Mouse (Mus musculus) CH12F3 (cell line): Measurements from ENCODE around the gene Ralgps2.

Source experiments
- in situ Hi-C: fragments of 300-500 bp; cut with MboI; formaldehyde crosslinking; loops from 2 replicates; pipeline ENCODE4 v1.14.3; 2020; ENCODE audit warnings: low sequenced_read_pairs

The Ralgps2 gene

DNA sequence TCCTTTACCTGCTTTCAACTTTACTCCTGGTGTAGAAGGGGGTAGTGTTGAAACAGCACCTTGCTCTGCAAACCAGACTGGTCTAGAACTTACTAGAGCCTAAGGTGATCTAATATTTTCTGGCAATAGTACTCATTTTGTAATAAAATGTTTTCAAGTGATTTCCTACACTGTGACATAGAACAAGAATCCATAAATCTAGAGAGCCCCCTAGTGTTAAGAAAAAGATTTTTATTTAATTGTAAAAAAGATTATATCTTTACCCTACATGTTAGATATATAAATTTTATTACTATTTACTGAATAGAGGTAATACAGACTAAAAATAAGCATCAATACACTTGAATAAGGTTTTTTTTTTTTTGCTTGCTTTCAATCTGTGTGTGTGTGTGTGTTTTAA, 29.6 kb downstream of the Ralgps2 start:
- in situ Hi-C loops = no loop called here

DNA sequence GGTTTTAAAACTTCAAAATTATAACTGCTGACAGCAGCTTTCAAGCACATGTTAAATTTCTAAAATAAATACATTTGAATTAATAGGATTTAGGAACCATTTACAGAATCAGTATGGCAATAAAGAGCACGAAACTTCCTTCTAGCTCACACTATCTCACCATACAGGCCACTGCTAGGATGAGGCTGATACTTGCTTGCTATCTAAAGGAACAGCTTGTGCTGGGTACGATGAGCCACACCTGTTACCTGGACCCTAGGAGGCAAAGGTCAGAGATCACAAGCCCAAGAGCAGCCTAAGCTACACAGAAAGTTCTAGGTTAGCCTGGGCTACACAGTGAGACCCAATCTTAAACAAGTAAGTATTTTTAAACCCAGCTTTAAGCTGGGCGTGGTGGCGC, 30.2 kb downstream of the Ralgps2 start:
- in situ Hi-C loops = no loop called here

DNA sequence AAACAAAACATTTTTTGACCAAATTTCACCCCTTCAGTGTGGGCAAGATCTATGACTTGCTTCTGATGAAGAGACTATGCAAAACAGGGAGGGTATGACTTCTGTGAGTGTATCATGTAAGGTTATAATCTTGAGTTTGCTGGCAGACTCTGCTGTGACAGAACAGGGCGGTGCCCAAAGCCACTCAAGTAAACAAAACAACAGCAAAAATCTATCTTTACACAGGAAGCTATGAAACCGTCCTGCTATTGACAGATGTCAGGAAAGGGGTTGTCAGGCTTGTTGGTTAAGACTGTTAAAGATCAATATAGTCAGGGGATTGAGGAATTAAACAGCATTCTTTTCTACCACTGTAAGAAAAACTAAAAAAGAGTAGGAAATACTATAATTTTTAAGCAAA, 33.8 kb downstream of the Ralgps2 start:
- in situ Hi-C loops = no loop called here

DNA sequence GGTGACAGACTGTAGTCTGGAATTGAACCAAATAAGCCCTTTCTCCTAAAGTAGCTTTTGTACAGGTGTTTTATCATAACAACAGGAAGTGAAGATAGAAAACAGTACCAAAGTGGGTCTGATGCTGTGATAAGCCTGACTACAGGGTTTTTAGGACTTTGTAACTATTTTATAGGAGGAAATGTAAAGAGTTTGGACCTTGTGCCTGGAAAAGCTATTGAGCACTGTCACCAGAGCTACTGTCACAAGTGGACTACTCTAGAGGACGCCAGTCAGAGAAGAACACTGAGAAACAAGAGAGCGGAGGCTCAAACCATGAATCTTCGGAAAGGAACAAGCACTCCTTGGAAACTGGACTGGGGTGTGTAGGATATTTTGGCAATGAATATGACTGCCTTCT, 35.5 kb downstream of the Ralgps2 start:
- in situ Hi-C loops = no loop called here

- in situ Hi-C loops = no loop called here
These were observed 37.7 kb downstream of the Ralgps2 start for GRCm38 (mm10) chr1:156901689-156902088.

GRCm38 (mm10) chr1:156891561-156891960, 47.9 kb downstream of the Ralgps2 start:
- in situ Hi-C loops = no loop called here

- in situ Hi-C loops = no loop called here
These were observed 50.6 kb downstream of the Ralgps2 start for GRCm38 (mm10) chr1:156888830-156889229.

DNA sequence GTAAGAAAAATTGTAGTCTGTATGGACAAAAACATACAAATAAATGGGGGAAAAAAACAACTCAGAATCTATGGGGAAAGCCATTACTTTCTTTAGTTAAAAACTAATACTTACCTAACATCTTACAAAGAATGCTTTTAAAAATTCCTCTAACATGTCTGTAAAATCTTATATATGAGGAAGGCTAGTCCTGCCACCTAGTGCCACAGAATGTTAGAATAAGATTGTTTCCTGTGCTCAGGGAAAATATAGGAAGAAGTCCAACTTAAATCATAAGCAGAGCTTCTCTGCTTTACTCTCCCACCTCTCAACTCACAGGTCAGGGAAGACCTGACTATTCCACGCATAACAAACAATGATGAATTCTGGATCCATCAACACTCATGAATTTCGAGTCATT, 53.5 kb downstream of the Ralgps2 start:
- in situ Hi-C loops = no loop called here

DNA sequence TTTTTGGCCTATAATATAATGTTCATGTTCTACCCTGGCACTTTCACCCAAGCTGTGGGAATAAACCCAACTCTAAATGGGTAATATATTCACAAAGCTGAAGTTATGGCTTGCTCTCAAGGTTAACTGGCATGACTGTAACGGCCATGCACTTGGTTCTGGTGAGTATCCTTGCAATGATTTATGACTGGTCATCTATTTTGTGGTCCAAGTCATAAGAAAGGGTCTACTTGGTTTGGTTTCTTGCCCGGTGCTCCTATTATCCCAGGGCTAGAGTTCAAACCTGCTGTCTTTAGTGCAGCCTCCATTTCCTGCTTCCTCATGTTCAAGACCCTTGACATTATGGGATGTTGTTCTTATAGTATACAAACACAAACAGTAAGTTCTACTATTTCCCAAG, 54.6 kb downstream of the Ralgps2 start:
- in situ Hi-C loops = no loop called here

- in situ Hi-C loops = no loop called here
These were observed 68.8 kb downstream of the Ralgps2 start for GRCm38 (mm10) chr1:156870616-156871015.

DNA sequence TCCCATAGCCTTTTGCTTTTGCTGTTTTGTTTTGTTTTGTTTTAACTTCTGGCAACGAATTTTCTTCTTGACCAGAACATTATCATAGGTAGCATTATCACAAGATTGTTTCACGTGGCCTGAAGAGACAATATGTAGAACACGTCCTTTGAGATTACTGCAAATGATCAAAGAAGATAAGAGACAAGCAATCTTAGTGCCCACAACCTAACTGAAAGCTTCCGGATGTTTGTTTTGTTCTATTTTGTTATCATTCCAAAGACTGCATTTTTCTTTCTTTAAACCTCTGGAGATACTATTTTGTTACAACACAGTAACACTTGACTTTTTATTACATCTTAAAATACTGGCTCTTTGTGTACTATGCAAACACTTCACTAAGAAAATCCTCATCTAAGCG, 69.4 kb downstream of the Ralgps2 start:
- in situ Hi-C loops = no loop called here

GRCm38 (mm10) chr1:156864240-156864639, 75.2 kb downstream of the Ralgps2 start:
- in situ Hi-C loops = no loop called here

- in situ Hi-C loops = no loop called here
These were observed 75.7 kb downstream of the Ralgps2 start for GRCm38 (mm10) chr1:156863726-156864125.

GRCm38 (mm10) chr1:156861475-156862043, 77.9 kb downstream of the Ralgps2 start:
- in situ Hi-C loops = no loop called here

DNA sequence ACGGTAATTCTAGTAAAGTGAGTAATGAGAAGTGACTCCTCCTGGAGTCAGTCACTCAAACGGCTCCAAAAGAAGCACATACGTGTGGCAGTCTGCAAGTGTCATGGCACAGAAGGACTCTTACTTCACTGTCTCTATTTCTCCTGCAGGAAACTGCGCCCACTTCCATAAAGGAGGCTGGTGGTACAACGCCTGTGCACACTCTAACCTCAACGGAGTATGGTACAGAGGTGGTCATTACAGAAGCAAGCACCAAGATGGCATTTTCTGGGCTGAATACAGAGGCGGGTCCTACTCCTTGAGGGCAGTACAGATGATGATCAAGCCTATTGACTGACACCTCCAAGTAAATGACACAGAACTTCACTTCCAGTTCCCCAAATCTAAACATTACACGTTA, 79.2 kb downstream of the Ralgps2 start:
- in situ Hi-C loops = no loop called here

DNA sequence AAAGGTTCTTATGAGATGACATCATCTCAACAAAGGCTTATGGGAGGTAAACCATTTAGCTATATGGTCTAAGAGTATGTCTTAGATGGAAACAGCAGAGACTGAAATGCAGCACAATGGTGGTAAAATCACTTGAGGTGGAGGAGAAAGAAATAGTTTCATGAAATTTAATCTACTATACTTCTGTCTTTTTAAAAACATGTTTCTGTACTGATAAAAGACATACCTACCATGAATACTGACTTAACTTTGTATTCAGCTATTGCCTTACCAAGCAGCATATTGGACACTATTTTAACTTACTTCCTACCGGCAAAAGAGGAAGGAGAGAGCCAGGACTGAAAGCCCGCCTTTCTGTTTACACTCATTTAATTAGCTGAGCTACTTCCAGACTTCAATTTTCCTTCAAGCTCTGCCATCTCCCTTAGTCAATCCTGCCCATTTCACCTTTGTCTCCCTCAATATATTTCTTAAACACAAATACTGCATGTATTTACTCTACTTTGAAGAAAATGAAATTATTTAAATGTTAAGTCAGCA, 79.6 kb downstream of the Ralgps2 start:
- in situ Hi-C loops = no loop called here

DNA sequence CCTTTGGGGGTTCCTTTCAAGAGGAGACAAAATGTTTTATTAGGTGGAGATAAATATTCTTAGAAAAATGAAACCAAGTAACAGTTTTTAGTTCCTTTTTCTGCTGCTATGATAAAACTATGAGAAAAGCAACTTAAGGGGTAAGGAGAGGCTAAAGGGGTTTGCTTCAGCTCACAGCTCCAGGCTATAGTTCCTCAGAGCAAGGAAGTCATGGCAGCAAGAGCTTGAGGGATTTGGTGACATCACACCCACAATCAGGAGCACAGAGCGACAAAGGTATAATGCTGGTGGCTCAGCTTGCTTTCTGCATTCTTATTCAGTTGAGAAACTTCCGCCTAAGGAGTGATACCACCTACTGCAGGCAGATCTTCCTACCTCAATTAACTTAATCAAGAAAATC, 80.3 kb downstream of the Ralgps2 start:
- in situ Hi-C loops = no loop called here

- in situ Hi-C loops = no loop called here
These were observed 82.8 kb downstream of the Ralgps2 start for GRCm38 (mm10) chr1:156856666-156857065.

- in situ Hi-C loops = no loop called here
These were observed 84.9 kb downstream of the Ralgps2 start for GRCm38 (mm10) chr1:156854558-156854957.

DNA sequence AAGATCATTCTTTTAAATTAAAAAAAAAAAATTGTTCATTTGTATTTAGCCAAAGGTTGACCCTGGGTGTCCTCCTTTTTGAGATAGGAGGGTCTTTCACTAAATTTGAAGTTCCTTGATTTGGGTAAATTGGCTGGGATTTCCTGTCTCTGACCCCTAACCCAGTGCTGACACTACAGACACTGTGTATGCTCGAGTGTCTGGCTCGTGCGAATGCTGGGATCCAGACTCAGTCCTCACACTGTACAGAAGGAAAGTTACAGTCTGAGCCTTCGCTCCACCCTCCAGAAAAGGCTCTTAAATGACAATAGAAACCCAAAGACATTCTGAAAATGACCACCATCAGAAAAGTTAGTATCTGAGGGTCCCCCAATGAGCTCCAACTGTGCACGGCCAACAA, 86.6 kb downstream of the Ralgps2 start:
- in situ Hi-C loops = no loop called here

- in situ Hi-C loops = no loop called here
These were observed 87.0 kb downstream of the Ralgps2 start for GRCm38 (mm10) chr1:156852409-156852808.

GRCm38 (mm10) chr1:156847098-156847497, 92.3 kb downstream of the Ralgps2 start:
- in situ Hi-C loops = no loop called here

DNA sequence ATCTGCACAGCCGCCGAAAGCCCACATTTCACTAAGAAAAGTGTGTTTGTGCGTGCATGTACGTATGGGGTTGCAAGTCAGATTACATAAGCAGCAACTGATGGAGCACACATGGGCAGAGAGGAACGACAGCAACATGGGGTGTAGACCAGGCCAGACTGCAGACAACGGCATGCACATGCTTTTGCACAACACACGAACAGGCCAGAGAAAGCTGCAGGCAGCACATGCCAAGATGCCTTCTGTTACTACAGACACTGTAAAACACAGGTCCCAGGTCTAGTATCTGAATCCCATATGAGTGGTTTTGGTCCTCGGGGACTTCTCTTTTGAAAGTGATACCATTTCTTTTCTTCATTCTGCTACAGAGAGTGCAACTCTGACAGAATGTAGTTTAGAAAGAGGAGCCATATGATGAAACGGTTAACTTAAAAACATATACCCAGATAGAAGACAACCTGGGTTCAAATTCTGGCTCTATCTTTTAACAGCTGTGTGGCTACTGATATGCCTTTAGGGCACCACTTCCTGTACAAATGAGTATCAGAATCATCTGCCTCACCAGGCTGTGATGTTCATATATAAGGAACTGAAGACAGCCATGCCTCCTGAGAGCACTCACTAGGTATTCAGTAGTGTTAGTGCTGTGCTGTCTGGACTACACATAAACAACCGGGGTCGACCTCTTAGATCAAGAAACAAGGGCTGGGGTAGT, 97.6 kb downstream of the Ralgps2 start:
- in situ Hi-C loops = no loop called here
